Mouse (Mus musculus) cortical plate, adult 2 months (tissue): ENCODE measurements around the gene Setd5. TPM values are rescaled to one million over a fixed set of nuclear protein-coding genes. Genes with fewer than 3 reads are reported as not detected.
A peak's percentile ranks its signal among the peaks of the same experiment; 100 is the strongest.

ENCODE experiments used
- H3K27ac ChIP-seq: fragments of 200-500 bp; 2 replicates; pipeline ENCODE4 v1.5.1; 2012; ENCODE audit warnings: low read length, control low read depth, inconsistent platforms; ENCODE audit not compliant: insufficient read depth
- H3K4me1 ChIP-seq: fragments of 200-500 bp; 2 replicates; pipeline ENCODE4 v1.6.1; 2011; ENCODE audit warnings: low read length; ENCODE audit not compliant: control insufficient read depth, insufficient read depth
- H3K4me3 ChIP-seq: fragments of 200-500 bp; 2 replicates; pipeline ENCODE4 v1.5.1; 2011; ENCODE audit warnings: mild to moderate bottlenecking, low read length, control low read depth; ENCODE audit not compliant: insufficient read depth
- CTCF ChIP-seq: fragments of 200-500 bp; IDR thresholded peaks from 2 replicates; pipeline ENCODE4 v1.5.1; 2011; ENCODE audit warnings: mild to moderate bottlenecking, control low read depth, low read length; ENCODE audit not compliant: insufficient read depth; ENCODE audit errors: extremely low read depth
- POLR2A ChIP-seq: fragments of 200-500 bp; IDR thresholded peaks from 2 replicates; pipeline ENCODE4 v1.6.1; 2011; ENCODE audit warnings: mild to moderate bottlenecking, low read length, control low read depth; ENCODE audit not compliant: insufficient read depth; ENCODE audit errors: extremely low read depth
- polyA plus RNA-seq: library from polyadenylated mRNA; depleted of rRNA; stranded (reverse); fragments of >200 nt; gene quantifications from 2 replicates; pipeline ENCODE4 v1.2.3, GENCODE M21; 2012

The Setd5 gene
- polyA plus RNA-seq, 1 experiment: 53.2 TPM

- Histone ChIP-seq H3K4me1 (peaks cover 10% of the 10 kb centered on the region), H3K27ac (no peak overlapping the region), H3K4me3 (no peak overlapping the region)
- TF ChIP-seq POLR2A (no peak), CTCF (no peak)
Measured at GRCm38 (mm10) chr6:113176613-113177012, 99.4 kb downstream of the Setd5 start.

- H3K4me1 ChIP-seq: peaks cover 10% of the 10 kb centered on the region
- TF ChIP-seq POLR2A: peak; percentile 54; the same call in 1 of the 2 replicates
- TF ChIP-seq CTCF: no peak
- 0 out of 2 replicates have a peak overlapping the region, but pooled peaks have one; percentile 2 for H3K27ac ChIP-seq
- H3K4me3 ChIP-seq: no peak overlapping the region; the same call in 1 of the 2 replicates
Measured at GRCm38 (mm10) chr6:113178286-113179194, 101.4 kb downstream of the Setd5 start.

GRCm38 (mm10) chr6:113179195-113179733 lies 102.1 kb downstream of the Setd5 start:
- TF ChIP-seq POLR2A (no peak), CTCF (no peak)
- no peak overlapping the region for H3K27ac ChIP-seq
- H3K4me1 ChIP-seq: peaks cover 11% of the 10 kb centered on the region
- no peak overlapping the region for H3K4me3 ChIP-seq

GRCm38 (mm10) chr6:113184163-113184562 lies 107.0 kb downstream of the Setd5 start:
- H3K4me1 ChIP-seq: peaks cover 10% of the 10 kb centered on the region
- H3K27ac ChIP-seq: no peak overlapping the region
- TF ChIP-seq POLR2A (no peak), CTCF (no peak)
- H3K4me3 ChIP-seq: no peak overlapping the region

- TF ChIP-seq POLR2A (no peak), CTCF (no peak)
- Histone ChIP-seq H3K4me3 (no peak overlapping the region), H3K4me1 (peaks cover 6% of the 10 kb centered on the region), H3K27ac (no peak overlapping the region)
Measured at GRCm38 (mm10) chr6:113184866-113185525, 107.8 kb downstream of the Setd5 start.

GRCm38 (mm10) chr6:113193765-113194460 lies 116.7 kb downstream of the Setd5 start:
- TF ChIP-seq CTCF (no peak), POLR2A (no peak)
- no peak overlapping the region for H3K27ac ChIP-seq
- peak overlapping the region; percentile 62 for H3K4me3 ChIP-seq
- H3K4me1 ChIP-seq: peaks cover 3% of the 10 kb centered on the region; the same call in 1 of the 2 replicates

GRCm38 (mm10) chr6:113194517-113194840 lies 117.3 kb downstream of the Setd5 start:
- Histone ChIP-seq H3K27ac (no peak overlapping the region), H3K4me3 (peak overlapping the region; percentile 62), H3K4me1 (peaks cover 3% of the 10 kb centered on the region; the same call in 1 of the 2 replicates)
- TF ChIP-seq POLR2A (no peak), CTCF (no peak)

- Histone ChIP-seq H3K27ac (peak within 1 kb of the TSS; percentile 61; the same call in 1 of the 2 replicates), H3K4me1 (peaks cover 3% of the 10 kb centered on the region; the same call in 1 of the 2 replicates), H3K4me3 (peak within 1 kb of the TSS; percentile 62)
- TF ChIP-seq POLR2A (peak; percentile 47; the same call in 1 of the 2 replicates), CTCF (no peak)
Measured at GRCm38 (mm10) chr6:113194841-113195595, 117.9 kb downstream of the Setd5 start, which contains the start of gene Lhfpl4. Gene Lhfpl4 (minus strand): TSS chr6:113195384.
